Mouse (Mus musculus) stomach, postnatal 0 days (tissue): ENCODE data around the gene Tenm4. TPM values are rescaled to one million over a fixed set of nuclear protein-coding genes. Genes with fewer than 3 reads are reported as not detected.

Experiments used
- ATAC-seq: fragments of 200-750 bp; cut with Nextera tagmentation; 2 replicates; pipeline ENCODE4 v1.8.0; 2017; ENCODE audit not compliant: low FRiP score, low TSS enrichment
- DNase-seq: peaks from one replicate; pipeline ENCODE4 v3.0.0-alpha.2; 2016; ENCODE audit warnings: low spot score
- H3K27ac ChIP-seq: fragments of 300-500 bp; sonication (generic); replicated peaks from 2 replicates; pipeline ENCODE4 v1.5.1; 2014; ENCODE audit warnings: mild to moderate bottlenecking, control low read depth
- H3K27me3 ChIP-seq: fragments of 300-500 bp; sonication (generic); 2 replicates; pipeline ENCODE4 v1.6.1; 2014; ENCODE audit warnings: low read length; ENCODE audit not compliant: control insufficient read depth, insufficient read depth
- H3K36me3 ChIP-seq: fragments of 300-500 bp; sonication (generic); 2 replicates; pipeline ENCODE4 v1.6.1; 2014; ENCODE audit warnings: low read length, mixed read lengths; ENCODE audit not compliant: control insufficient read depth, insufficient read depth
- H3K4me1 ChIP-seq: fragments of 300-500 bp; sonication (generic); replicated peaks from 2 replicates; pipeline ENCODE4 v1.6.1; 2014; ENCODE audit warnings: antibody characterized with exemption; ENCODE audit not compliant: control insufficient read depth, insufficient read depth
- H3K4me2 ChIP-seq: fragments of 300-500 bp; sonication (generic); replicated peaks from 2 replicates; pipeline ENCODE4 v1.6.1; 2014; ENCODE audit warnings: low read depth, mild to moderate bottlenecking, control low read depth, moderate library complexity
- H3K4me3 ChIP-seq: fragments of 300-500 bp; sonication (generic); 2 replicates; pipeline ENCODE4 v1.5.1; 2014; ENCODE audit warnings: low read depth, low read length, control low read depth
- H3K9ac ChIP-seq: fragments of 300-500 bp; sonication (generic); 2 replicates; pipeline ENCODE4 v1.6.1; 2014; ENCODE audit warnings: mild to moderate bottlenecking, low read length, control low read depth, mixed read lengths
- H3K9me3 ChIP-seq: fragments of 300-500 bp; sonication (generic); 2 replicates; pipeline ENCODE4 v1.6.1; 2016; ENCODE audit warnings: low read length; ENCODE audit not compliant: control insufficient read depth
- CTCF ChIP-seq: IDR thresholded peaks from 2 replicates; pipeline ENCODE4 v1.5.1; 2016; ENCODE audit warnings: antibody characterized with exemption, low read depth, mild to moderate bottlenecking, moderate library complexity
- EP300 ChIP-seq: optimal IDR thresholded peaks from 2 replicates; pipeline ENCODE3; 2016; ENCODE audit warnings: antibody characterized with exemption
- WGBS: fragments of 180-500 bp; shearing (Covaris S2); extraction: QIAGEN DNeasy Blood & Tissue Kit; methylation state at CpG from one replicate; pipeline ENCODE4 v1.1.7; 2014; 5-methylcytosine and 5-hydroxymethylcytosine counted together
- polyA plus RNA-seq: library from polyadenylated mRNA; unstranded; fragments of >200 nt; fragmentation: Nextera tagmentation; extraction: Ambion mirVana; gene quantifications from 2 replicates; pipeline ENCODE4 v1.2.1, GENCODE M21; 2015

Gene Tenm4
- polyA plus RNA-seq, 1 experiment from 2014 or later, result 7.2 TPM

DNA sequence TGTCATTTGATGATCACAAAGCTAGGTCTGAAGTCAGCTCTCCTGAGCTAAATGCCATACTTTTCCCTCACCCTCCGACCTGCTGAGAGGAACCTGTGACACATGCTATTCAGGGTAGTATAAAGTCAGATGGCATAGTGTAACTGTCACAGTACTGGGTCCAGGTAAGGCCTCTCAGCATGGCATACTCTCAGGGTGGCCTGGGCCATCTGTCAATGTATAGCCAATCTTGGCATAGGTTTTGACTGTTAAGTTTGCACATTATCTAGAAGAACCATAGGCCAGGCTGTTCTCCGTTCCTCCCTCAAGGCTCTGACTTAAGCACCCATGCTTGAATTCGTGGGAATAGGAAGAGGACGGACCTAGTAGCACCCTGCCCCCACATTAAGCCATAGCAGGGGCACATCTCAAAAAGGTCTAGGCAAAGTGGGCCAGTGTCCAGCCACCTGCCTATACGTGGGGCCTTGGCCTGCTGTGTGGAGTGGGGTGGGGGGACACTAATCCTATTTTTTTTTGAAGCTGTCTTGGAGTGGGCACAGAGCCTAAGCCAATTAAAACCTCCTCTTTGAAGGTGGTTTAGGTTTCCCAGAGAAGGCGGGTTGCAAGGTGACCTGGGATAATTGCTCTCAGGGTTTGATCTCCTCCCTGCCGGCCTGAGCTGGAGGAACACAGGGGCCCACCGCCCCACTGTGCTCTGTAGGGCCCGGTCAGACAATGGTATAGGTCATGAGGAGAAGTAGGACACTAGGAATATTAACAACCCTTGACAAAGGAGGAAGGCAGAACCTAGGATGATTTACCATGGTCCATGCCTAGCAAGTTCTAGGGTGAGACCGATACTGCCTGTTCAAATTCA is 359.8 kb downstream of the Tenm4 start:
- Histone ChIP-seq H3K27ac (no peak overlapping the region), H3K4me2 (no peak overlapping the region), H3K4me3 (no peak overlapping the region), H3K9ac (no peak overlapping the region), H3K27me3 (no peaks in the 10 kb centered on the region), H3K4me1 (no peaks in the 10 kb centered on the region), H3K9me3 (no peaks in the 10 kb centered on the region), H3K36me3 (no peaks in the 10 kb centered on the region)
- 82% methylated on average over 10 of the region's 10 CpGs for WGBS
- ATAC-seq (no peak), DNase-seq (no peak)
- TF ChIP-seq EP300 (no peak), CTCF (no peak)

DNA sequence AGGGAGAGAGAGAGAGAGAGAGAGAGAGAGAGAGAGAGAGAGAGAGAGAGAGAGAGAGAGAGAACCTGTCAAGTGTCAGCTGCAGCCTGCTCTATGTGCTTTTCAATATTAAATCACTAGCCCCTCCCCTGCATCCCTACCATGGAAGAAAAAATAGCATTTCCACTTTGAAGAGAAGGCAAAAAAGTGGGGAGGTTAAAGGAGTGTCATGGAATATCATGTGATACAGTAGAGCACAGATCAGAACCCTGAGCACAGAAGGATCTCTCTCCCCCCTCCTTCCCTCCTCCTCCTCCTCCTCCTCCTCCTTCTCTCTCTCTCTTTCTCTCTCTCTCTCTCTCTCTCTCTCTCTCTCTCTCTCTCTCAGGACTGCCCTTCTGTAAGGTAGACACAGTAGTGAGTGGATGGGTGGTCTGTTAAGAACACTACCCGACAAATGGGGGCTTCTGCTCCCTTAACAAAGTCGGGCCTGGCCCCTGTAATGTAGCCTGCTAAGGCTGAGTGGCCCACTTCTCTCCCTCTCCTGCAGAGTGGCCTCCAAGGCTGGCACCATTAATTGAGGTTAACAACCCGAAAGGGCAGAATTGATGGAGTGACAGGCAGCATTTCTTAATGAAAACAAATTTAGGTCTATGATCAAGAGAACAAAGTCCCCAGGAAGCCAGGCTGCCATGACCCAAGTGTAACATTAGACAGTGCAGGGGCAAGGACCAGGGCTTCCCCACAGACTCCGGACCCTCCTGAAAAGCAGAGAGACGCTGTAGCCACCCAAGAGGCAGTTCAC is 361.1 kb downstream of the Tenm4 start:
- Histone ChIP-seq H3K4me3 (no peak overlapping the region), H3K27ac (no peak overlapping the region), H3K36me3 (no peaks in the 10 kb centered on the region), H3K9ac (no peak overlapping the region), H3K4me2 (no peak overlapping the region), H3K27me3 (no peaks in the 10 kb centered on the region), H3K9me3 (no peaks in the 10 kb centered on the region), H3K4me1 (no peaks in the 10 kb centered on the region)
- ATAC-seq (no peak), DNase-seq (no peak)
- 51% methylated on average over 5 of the region's 5 CpGs for WGBS
- TF ChIP-seq EP300, result no peak
- TF ChIP-seq CTCF, result no peak

DNA sequence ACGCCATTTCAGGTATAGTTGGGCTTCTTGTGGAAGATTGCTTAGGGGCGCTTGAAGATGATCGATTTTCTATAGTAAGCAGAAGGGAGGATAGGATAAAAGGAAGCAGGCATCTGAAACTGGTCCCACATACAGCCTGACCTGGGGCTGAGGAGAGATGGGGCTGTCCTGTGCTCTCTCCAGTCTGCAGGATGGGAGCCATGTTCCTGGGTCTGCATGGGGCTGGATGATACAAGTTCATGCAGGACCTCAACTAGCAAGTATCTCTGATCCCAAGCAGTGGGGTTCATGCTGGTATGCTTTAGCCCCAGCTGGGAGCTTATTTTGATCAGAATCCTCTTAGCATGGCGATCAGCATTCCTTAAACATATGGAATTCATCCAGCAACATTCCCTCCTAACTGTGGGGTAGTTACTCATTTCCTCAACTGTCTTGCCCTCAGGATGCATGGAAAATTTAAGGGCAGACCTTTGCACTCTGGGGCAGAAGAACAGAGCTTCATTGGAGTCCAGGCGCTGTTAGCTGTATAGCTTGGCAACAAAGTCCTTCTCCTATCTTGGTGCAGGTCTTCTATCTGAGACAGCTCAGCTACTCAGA is 361.9 kb downstream of the Tenm4 start:
- Histone ChIP-seq H3K27ac (no peak overlapping the region), H3K27me3 (no peaks in the 10 kb centered on the region), H3K9ac (no peak overlapping the region), H3K9me3 (no peaks in the 10 kb centered on the region), H3K4me1 (no peaks in the 10 kb centered on the region), H3K4me3 (no peak overlapping the region), H3K36me3 (no peaks in the 10 kb centered on the region), H3K4me2 (no peak overlapping the region)
- WGBS, result 80% methylated on average over 5 of the region's 5 CpGs
- ATAC-seq, result no peak
- TF ChIP-seq EP300 (no peak), CTCF (no peak)
- DNase-seq, result no peak

DNA sequence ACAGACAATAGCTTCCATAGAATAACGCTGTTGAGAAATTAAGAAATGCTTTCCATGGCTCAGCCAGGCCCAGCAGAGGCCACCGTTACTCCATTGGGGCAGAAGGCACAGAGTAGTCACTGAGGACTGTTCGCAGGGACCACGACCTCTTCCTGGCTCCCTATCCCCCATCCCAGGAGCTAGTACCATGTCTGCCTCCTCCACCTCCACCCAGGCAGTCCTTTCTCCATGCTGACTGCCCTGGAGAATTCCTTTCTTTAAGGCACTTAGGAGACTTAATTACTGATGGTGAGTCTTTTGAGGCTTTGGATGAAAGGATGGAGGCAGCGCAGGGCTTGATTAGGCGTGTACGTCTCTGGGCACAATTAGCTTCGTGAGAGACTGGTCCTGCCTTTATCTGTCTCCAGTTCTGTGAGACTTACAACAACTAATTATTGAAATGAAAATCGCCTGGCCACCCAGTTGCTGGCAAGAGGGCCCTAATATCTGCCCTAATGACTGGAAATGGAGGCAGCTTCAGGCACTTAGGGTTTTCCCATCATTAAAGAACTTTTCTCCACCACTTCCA is 365.4 kb downstream of the Tenm4 start:
- DNase-seq (no peak), ATAC-seq (no peak)
- no peaks in the 10 kb centered on the region for H3K4me1 ChIP-seq
- H3K9ac ChIP-seq, result no peak overlapping the region
- no peaks in the 10 kb centered on the region for H3K9me3 ChIP-seq
- 0 out of 2 replicates have a peak overlapping the region, but pooled peaks have one; percentile 18 for H3K27ac ChIP-seq
- TF ChIP-seq CTCF (peak; percentile 38), EP300 (no peak)
- H3K4me3 ChIP-seq, result no peak overlapping the region
- H3K36me3 ChIP-seq, result no peaks in the 10 kb centered on the region
- WGBS, result 75% methylated on average over 9 of the region's 9 CpGs
- no peak overlapping the region for H3K4me2 ChIP-seq
- no peaks in the 10 kb centered on the region for H3K27me3 ChIP-seq

DNA sequence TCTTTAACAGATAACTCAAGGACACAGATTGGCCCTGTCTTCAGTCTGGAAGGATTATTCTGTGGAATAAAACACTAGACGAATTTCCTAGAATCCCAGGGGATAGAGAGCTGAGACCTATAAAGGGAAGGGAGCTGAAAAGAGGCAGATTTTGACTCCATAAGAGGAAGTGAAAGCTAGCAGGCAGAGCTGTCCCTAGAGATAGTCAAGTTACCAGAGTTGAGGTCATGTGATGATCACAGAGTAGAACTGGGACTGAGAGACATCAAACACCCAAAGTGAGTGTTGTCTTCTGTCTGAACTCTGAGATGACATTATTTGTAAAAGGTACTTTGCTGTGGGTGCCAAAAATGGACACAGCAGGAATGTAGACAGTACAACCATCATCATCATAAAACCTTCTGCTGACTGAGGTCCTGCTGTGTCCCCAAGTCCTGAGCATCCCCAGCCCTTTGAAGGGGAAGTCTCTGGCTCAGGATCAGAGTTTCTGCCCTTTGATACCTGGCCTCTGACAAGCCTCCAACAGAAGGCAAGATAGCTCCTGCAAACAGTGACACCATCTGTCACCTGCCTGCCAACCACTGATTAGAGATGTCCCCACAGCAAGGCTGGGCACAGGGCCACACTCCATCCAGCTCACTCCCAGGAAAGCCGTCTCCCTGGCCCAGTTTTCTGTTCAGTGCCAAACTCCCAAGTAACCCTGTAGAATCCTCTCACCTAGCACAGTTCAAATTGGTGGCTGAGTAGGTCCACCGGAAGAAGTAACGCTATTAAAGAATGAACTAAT is 368.4 kb downstream of the Tenm4 start:
- no peak for ATAC-seq
- Histone ChIP-seq H3K4me3 (no peak overlapping the region), H3K36me3 (no peaks in the 10 kb centered on the region), H3K9ac (no peak overlapping the region), H3K4me2 (no peak overlapping the region), H3K27ac (no peak overlapping the region), H3K4me1 (no peaks in the 10 kb centered on the region), H3K9me3 (no peaks in the 10 kb centered on the region), H3K27me3 (no peaks in the 10 kb centered on the region)
- TF ChIP-seq EP300, result no peak
- no peak for TF ChIP-seq CTCF
- WGBS, result 73% methylated on average over 4 of the region's 4 CpGs
- no peak for DNase-seq
